Mouse (Mus musculus) MEL (cell line): ENCODE measurements around the gene Tubb1. TPM values are rescaled to one million over a fixed set of nuclear protein-coding genes. Genes with fewer than 3 reads are reported as not detected.

ENCODE experiments used
- DNase-seq: peaks from one replicate; pipeline ENCODE4 v3.0.0; 2011; ENCODE audit warnings: low read depth, low spot score
- H3K27ac ChIP-seq: 2 replicates; pipeline ENCODE4 v1.5.1; 2012; ENCODE audit warnings: low read depth, mild to moderate bottlenecking, control low read depth, low read length, moderate library complexity; ENCODE audit not compliant: control insufficient read depth
- H3K27me3 ChIP-seq, 2 experiments: fragments of 150-350 bp in 1 of 2; sonication (generic) in 1 of 2; 2 replicates each; pipeline ENCODE4 v1.6.1; 2012; ENCODE audit warnings: low read length in 2 of 2, mild to moderate bottlenecking in 2 of 2, improper control_type of control experiment in 1 of 2, moderate library complexity in 1 of 2; ENCODE audit not compliant: insufficient read depth in 2 of 2, control insufficient read depth in 1 of 2
- H3K36me3 ChIP-seq, 2 experiments: 2 replicates each; pipeline ENCODE4 v1.6.1; 2012 to 2014; ENCODE audit warnings: low read length in 2 of 2, improper control_type of control experiment in 1 of 2, inconsistent platforms in 1 of 2, mild to moderate bottlenecking in 1 of 2; ENCODE audit not compliant: insufficient read depth in 2 of 2, control insufficient read depth in 1 of 2
- H3K4me1 ChIP-seq, 2 experiments: fragments of 150-350 bp in 1 of 2; sonication (generic) in 1 of 2; 2 replicates each; pipeline ENCODE4 v1.6.1; 2012; ENCODE audit warnings: low read length in 2 of 2, improper control_type of control experiment in 1 of 2, mild to moderate bottlenecking in 1 of 2; ENCODE audit not compliant: insufficient read depth in 2 of 2, control insufficient read depth in 1 of 2
- H3K4me3 ChIP-seq, 2 experiments: fragments of 150-350 bp in 1 of 2; sonication (generic) in 1 of 2; 2 replicates each; pipeline ENCODE4 v1.5.1; 2012; ENCODE audit warnings: low read depth in 2 of 2, low read length in 2 of 2, mild to moderate bottlenecking in 2 of 2, moderate library complexity in 2 of 2, control low read depth in 1 of 2, improper control_type of control experiment in 1 of 2; ENCODE audit not compliant: control insufficient read depth in 1 of 2, insufficient read depth in 1 of 2
- H3K79me2 ChIP-seq: 2 replicates; pipeline ENCODE4 v1.6.1; 2012; ENCODE audit warnings: mild to moderate bottlenecking, low read length, moderate library complexity; ENCODE audit not compliant: control insufficient read depth, poor library complexity, insufficient read depth
- H3K9ac ChIP-seq: 2 replicates; pipeline ENCODE4 v1.6.1; 2012; ENCODE audit warnings: low read depth, mild to moderate bottlenecking, control low read depth, low read length, moderate library complexity; ENCODE audit not compliant: control insufficient read depth, poor library complexity, severe bottlenecking
- H3K9me3 ChIP-seq: fragments of 150-350 bp; sonication (generic); replicated peaks from 2 replicates; pipeline ENCODE4 v1.6.1; 2012; ENCODE audit warnings: mild to moderate bottlenecking, low read length, improper control_type of control experiment, moderate library complexity; ENCODE audit not compliant: insufficient read depth
- BHLHE40 ChIP-seq: IDR thresholded peaks from 2 replicates; pipeline ENCODE4 v1.6.1; 2012; ENCODE audit warnings: low read depth, mild to moderate bottlenecking, inconsistent platforms, low read length, improper control_type of control experiment, borderline replicate concordance
- CHD1 ChIP-seq: IDR thresholded peaks from 2 replicates; pipeline ENCODE4 v1.6.1; 2012; ENCODE audit warnings: low read depth, mild to moderate bottlenecking, inconsistent platforms, low read length, improper control_type of control experiment
- CHD2 ChIP-seq: IDR thresholded peaks from 2 replicates; pipeline ENCODE4 v1.6.1; 2011; ENCODE audit warnings: low read length, improper control_type of control experiment
- E2F4 ChIP-seq: IDR thresholded peaks from 2 replicates; pipeline ENCODE4 v1.6.1; 2011; ENCODE audit warnings: low read depth, low read length, improper control_type of control experiment, borderline replicate concordance
- ELF1 ChIP-seq: IDR thresholded peaks from 2 replicates; pipeline ENCODE4 v1.6.1; 2014; ENCODE audit warnings: low read depth, mild to moderate bottlenecking, inconsistent platforms, low read length, improper control_type of control experiment, moderate library complexity
- EP300 ChIP-seq, 2 experiments: IDR thresholded peaks; 2 replicates each; pipeline ENCODE4 v1.6.1; 2011; ENCODE audit warnings: improper control_type of control experiment in 2 of 2, low read length in 2 of 2, low read depth in 1 of 2, mild to moderate bottlenecking in 1 of 2
- ETS1 ChIP-seq: IDR thresholded peaks from 2 replicates; pipeline ENCODE4 v1.6.1; 2012; ENCODE audit warnings: low read depth, mild to moderate bottlenecking, inconsistent platforms, low read length, improper control_type of control experiment, moderate library complexity
- GABPA ChIP-seq: IDR thresholded peaks from 2 replicates; pipeline ENCODE4 v1.6.1; 2012; ENCODE audit warnings: low read depth, mild to moderate bottlenecking, inconsistent platforms, low read length, improper control_type of control experiment, moderate library complexity
- GATA1 ChIP-seq: IDR thresholded peaks from 2 replicates; pipeline ENCODE4 v1.6.1; 2011; ENCODE audit warnings: low read depth, low read length, improper control_type of control experiment
- HCFC1 ChIP-seq: IDR thresholded peaks from 2 replicates; pipeline ENCODE4 v1.6.1; 2012; ENCODE audit warnings: low read depth, mild to moderate bottlenecking, inconsistent platforms, low read length, improper control_type of control experiment, moderate library complexity
- JUND ChIP-seq: IDR thresholded peaks from 2 replicates; pipeline ENCODE4 v1.6.1; 2011; ENCODE audit warnings: low read depth, mild to moderate bottlenecking, improper control_type of control experiment, low read length
- KAT2A ChIP-seq: conservative IDR thresholded peaks from 2 replicates; pipeline ENCODE4 v1.6.1; 2012; ENCODE audit warnings: low read depth, low read length, improper control_type of control experiment, inconsistent platforms
- MAFK ChIP-seq: IDR thresholded peaks from 2 replicates; pipeline ENCODE4 v1.6.1; 2011; ENCODE audit warnings: low read depth, mild to moderate bottlenecking, low read length, improper control_type of control experiment, borderline replicate concordance
- MAX ChIP-seq: IDR thresholded peaks from 2 replicates; pipeline ENCODE4 v1.6.1; 2011; ENCODE audit warnings: low read length, improper control_type of control experiment
- MEF2A ChIP-seq: IDR thresholded peaks from 2 replicates; pipeline ENCODE4 v1.6.1; 2014; ENCODE audit warnings: low read depth, mild to moderate bottlenecking, inconsistent platforms, low read length, improper control_type of control experiment; ENCODE audit not compliant: poor library complexity, insufficient replicate concordance, severe bottlenecking; ENCODE audit errors: extremely low read depth
- MXI1 ChIP-seq: IDR thresholded peaks from 2 replicates; pipeline ENCODE4 v1.6.1; 2011; ENCODE audit warnings: mild to moderate bottlenecking, low read depth, low read length, improper control_type of control experiment
- MYB ChIP-seq: IDR thresholded peaks from 2 replicates; pipeline ENCODE4 v1.6.1; 2011; ENCODE audit warnings: mild to moderate bottlenecking, low read depth, low read length, improper control_type of control experiment
- MYC ChIP-seq: IDR thresholded peaks from 2 replicates; pipeline ENCODE4 v1.6.1; 2011; ENCODE audit warnings: low read depth, mild to moderate bottlenecking, low read length, improper control_type of control experiment, moderate library complexity
- NELFE ChIP-seq: IDR thresholded peaks from 2 replicates; pipeline ENCODE4 v1.6.1; 2011; ENCODE audit warnings: low read depth, low read length, improper control_type of control experiment
- NRF1 ChIP-seq: IDR thresholded peaks from 2 replicates; pipeline ENCODE4 v1.6.1; 2014; ENCODE audit warnings: low read depth, mild to moderate bottlenecking, inconsistent platforms, low read length, improper control_type of control experiment, moderate library complexity; ENCODE audit not compliant: poor library complexity, insufficient read depth, severe bottlenecking
- POLR2A ChIP-seq, 2 experiments: IDR thresholded peaks; 2 replicates each; pipeline ENCODE4 v1.6.1; 2011 to 2012; ENCODE audit warnings: low read length in 2 of 2, mild to moderate bottlenecking in 2 of 2, control low read depth in 1 of 2, improper control_type of control experiment in 1 of 2, low read depth in 1 of 2, moderate library complexity in 1 of 2; ENCODE audit not compliant: control insufficient read depth in 1 of 2, insufficient read depth in 1 of 2, poor library complexity in 1 of 2
- POLR2AphosphoS2 ChIP-seq: IDR thresholded peaks from 2 replicates; pipeline ENCODE4 v1.6.1; 2011; ENCODE audit warnings: low read length, improper control_type of control experiment
- RAD21 ChIP-seq: IDR thresholded peaks from 2 replicates; pipeline ENCODE4 v1.6.1; 2011; ENCODE audit warnings: mild to moderate bottlenecking, low read depth, low read length, improper control_type of control experiment
- SIN3A ChIP-seq: IDR thresholded peaks from 2 replicates; pipeline ENCODE4 v1.6.1; 2012; ENCODE audit warnings: low read length, improper control_type of control experiment, inconsistent platforms
- SMC3 ChIP-seq: IDR thresholded peaks from 2 replicates; pipeline ENCODE4 v1.6.1; 2011; ENCODE audit warnings: low read depth, low read length, improper control_type of control experiment
- TAL1 ChIP-seq: IDR thresholded peaks from 2 replicates; pipeline ENCODE4 v1.6.1; 2012; ENCODE audit warnings: mild to moderate bottlenecking, inconsistent platforms, low read length, moderate library complexity, mixed read lengths
- TBP ChIP-seq: IDR thresholded peaks from 2 replicates; pipeline ENCODE4 v1.8.0; 2011; ENCODE audit warnings: low read depth, low read length, improper control_type of control experiment
- TCF12 ChIP-seq: IDR thresholded peaks from 2 replicates; pipeline ENCODE4 v1.6.1; 2014; ENCODE audit warnings: low read depth, mild to moderate bottlenecking, inconsistent platforms, low read length, improper control_type of control experiment, moderate library complexity
- UBTF ChIP-seq: IDR thresholded peaks from 2 replicates; pipeline ENCODE4 v1.6.1; 2012; ENCODE audit warnings: low read depth, mild to moderate bottlenecking, inconsistent platforms, low read length, improper control_type of control experiment, moderate library complexity, borderline replicate concordance; ENCODE audit not compliant: insufficient read depth
- USF1 ChIP-seq: IDR thresholded peaks from 2 replicates; pipeline ENCODE4 v1.6.1; 2014; ENCODE audit warnings: low read depth, mild to moderate bottlenecking, inconsistent platforms, low read length, improper control_type of control experiment, moderate library complexity
- USF2 ChIP-seq, 2 experiments: IDR thresholded peaks; 2 replicates each; pipeline ENCODE4 v1.6.1; 2011 to 2012; ENCODE audit warnings: improper control_type of control experiment in 2 of 2, low read length in 2 of 2, borderline replicate concordance in 1 of 2, inconsistent platforms in 1 of 2, low read depth in 1 of 2, mild to moderate bottlenecking in 1 of 2; ENCODE audit not compliant: insufficient read depth in 1 of 2
- ZC3H11A ChIP-seq: IDR thresholded peaks from 2 replicates; pipeline ENCODE4 v1.6.1; 2012; ENCODE audit warnings: low read depth, mild to moderate bottlenecking, inconsistent platforms, low read length, improper control_type of control experiment
- ZKSCAN1 ChIP-seq: IDR thresholded peaks from 2 replicates; pipeline ENCODE4 v1.6.1; 2012; ENCODE audit warnings: low read depth, mild to moderate bottlenecking, inconsistent platforms, low read length, improper control_type of control experiment, moderate library complexity
- ZMIZ1 ChIP-seq: IDR thresholded peaks from 2 replicates; pipeline ENCODE4 v1.6.1; 2012; ENCODE audit warnings: low read depth, mild to moderate bottlenecking, inconsistent platforms, low read length, improper control_type of control experiment, moderate library complexity
- ZNF384 ChIP-seq: IDR thresholded peaks from 2 replicates; pipeline ENCODE4 v1.6.1; 2012; ENCODE audit warnings: low read depth, mild to moderate bottlenecking, inconsistent platforms, low read length, improper control_type of control experiment
- polyA plus RNA-seq, 2 experiments: library from polyadenylated mRNA; stranded (reverse) in 1 of 2; unstranded in 1 of 2; fragments of >175 nt in 1 of 2; fragments of >200 nt in 1 of 2; gene quantifications; 2 replicates each; pipeline versions ENCODE4 v1.2.1 to v1.2.4; 2012; ENCODE audit warnings: low replicate concordance in 2 of 2, low read depth in 1 of 2; ENCODE audit not compliant: insufficient read length in 2 of 2, insufficient read depth in 1 of 2, missing spikeins in 1 of 2
- total RNA-seq: library from RNA; depleted of rRNA; stranded (reverse); fragments of 300-350 nt; gene quantifications from 2 replicates; pipeline ENCODE4 v1.2.3, GENCODE M21; 2012

Gene Tubb1
- total and polyA plus RNA-seq, 3 experiments, result 2.6 to 3.1 TPM; not detected in 1

- H3K36me3 ChIP-seq, result peaks cover 5 to 7% of the 10 kb centered on the region in 2 experiments
- H3K9ac ChIP-seq, result peak within 1 kb of the TSS; percentile 67
- no peaks in the 10 kb centered on the region for H3K27me3 ChIP-seq
- peaks cover 17% of the 10 kb centered on the region for H3K79me2 ChIP-seq
- peaks cover 2 to 7% of the 10 kb centered on the region in 2 experiments; a peak in 2 of 4 replicates for H3K4me1 ChIP-seq
- H3K9me3 ChIP-seq, result no peaks in the 10 kb centered on the region
- H3K4me3 ChIP-seq, result peak within 1 kb of the TSS; percentile 53 to 73
- DNase-seq, result peak; percentile 93
- peak within 1 kb of the TSS; percentile 25 for H3K27ac ChIP-seq
- TF ChIP-seq BHLHE40, result no peak
- TF ChIP-seq MYC, result peak; percentile 76
- TF ChIP-seq USF1, result no peak
- TF ChIP-seq ZMIZ1, result peak; percentile 78; the same call in 1 of the 2 replicates
- no peak for TF ChIP-seq ZNF384
- peak in 1 of 2 experiments; percentile 14; a peak in 1 of 4 replicates for TF ChIP-seq EP300 (IDR thresholded peaks at IDR 0.05; ENCODE audit: low read depth in 1 of 2, low read length in 2 of 2)
- TF ChIP-seq ZKSCAN1, result no peak; the same call in 1 of the 2 replicates
- TF ChIP-seq KAT2A, result peak; percentile 84; the same call in 1 of the 2 replicates
- 0 out of 2 replicates have a peak, but pooled peaks have one; percentile 23 for TF ChIP-seq NRF1
- TF ChIP-seq MEF2A, result no peak
- no peak for TF ChIP-seq CHD1
- peak; percentile 67; the same call in 1 of the 2 replicates for TF ChIP-seq SIN3A
- no peak for TF ChIP-seq TAL1
- TF ChIP-seq ZC3H11A, result no peak
- TF ChIP-seq SMC3, result no peak
- no peak for TF ChIP-seq JUND
- TF ChIP-seq ETS1, result no peak
- TF ChIP-seq UBTF, result no peak
- 0 out of 2 replicates have a peak, but pooled peaks have one; percentile 12 for TF ChIP-seq TBP
- TF ChIP-seq POLR2A (IDR thresholded peaks at IDR 0.05; ENCODE audit: control insufficient read depth in 1 of 2, insufficient read depth in 1 of 2, low read depth in 1 of 2, low read length in 2 of 2, poor library complexity in 1 of 2), result peak; percentile 50 to 71; a peak in 1 of 4 replicates
- peak; percentile 78 for TF ChIP-seq CHD2
- TF ChIP-seq POLR2AphosphoS2, result peak; percentile 97
- TF ChIP-seq MXI1, result peak; percentile 56
- no peak for TF ChIP-seq GATA1
- peak; percentile 49; the same call in 1 of the 2 replicates for TF ChIP-seq TCF12
- TF ChIP-seq E2F4, result no peak
- no peak for TF ChIP-seq MYB
- no peak for TF ChIP-seq USF2 (IDR thresholded peaks at IDR 0.05; ENCODE audit: borderline replicate concordance in 1 of 2, insufficient read depth in 1 of 2, low read depth in 1 of 2, low read length in 2 of 2)
- no peak for TF ChIP-seq MAFK
- peak; percentile 77 for TF ChIP-seq MAX
- TF ChIP-seq ELF1, result peak; percentile 87
- TF ChIP-seq NELFE, result peak; percentile 57
- no peak for TF ChIP-seq GABPA
- TF ChIP-seq RAD21, result no peak
- peak; percentile 96 for TF ChIP-seq HCFC1
These were observed 13.5 kb downstream of the Tubb1 start, which contains the start of gene Atp5e for GRCm38 (mm10) chr2:174463789-174464523. Gene Atp5e, minus strand, starts transcription at chr2:174464105.
